In the genomic region with DNA sequence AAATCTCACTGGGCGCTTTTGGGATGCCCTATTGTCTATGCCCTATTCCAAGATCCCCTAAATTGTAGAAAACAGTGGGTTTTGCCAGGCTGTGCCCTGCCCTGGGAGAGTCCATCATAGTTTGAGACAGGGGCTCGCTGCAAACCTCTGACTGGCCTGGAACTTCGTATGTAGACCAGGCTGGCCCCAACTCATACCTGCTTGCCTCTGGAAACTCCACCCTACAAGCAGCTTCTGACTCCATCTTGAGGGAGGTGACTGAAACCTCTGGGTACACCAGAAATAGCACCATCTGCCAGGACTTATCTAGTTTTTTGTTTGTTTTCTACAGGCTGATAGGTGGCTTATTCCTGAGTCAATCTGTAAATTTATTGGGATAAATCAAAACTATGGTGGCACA, we compare ENCODE assay signal across 7 mouse cellular contexts. TPM values are rescaled to one million over a fixed set of nuclear protein-coding genes. Genes with fewer than 3 reads are reported as not detected.
DNase-seq lines count a peak whose midpoint lies in the region; ATAC-seq and TF ChIP-seq lines count a peak whose summit lies in the region.

No protein-coding gene starts in this region.

- H3K9ac ChIP-seq in forebrain, embryonic 11.5 days (ENCODE audit: low read length), result peak overlapping the region; percentile 68; the same call in 1 of the 2 replicates
- H3K9ac ChIP-seq in limb, embryonic 11.5 days (ENCODE audit: low read length), result no peak overlapping the region
- H3K9ac ChIP-seq in neural tube, embryonic 15.5 days (replicated peaks), result no peak overlapping the region

- TF ChIP-seq CTCF in lung, adult 2 months (IDR thresholded peaks at IDR 0.05; ENCODE audit: insufficient read depth, low read length), result no peak

- ATAC-seq in forebrain, embryonic 11.5 days (replicated peaks; ENCODE audit: low FRiP score), result no peak; the same call in none of the 2 replicates
- ATAC-seq in limb, embryonic 11.5 days (ENCODE audit: insufficient number of reproducible peaks, low FRiP score, low TSS enrichment, low read depth), result no peak
- ATAC-seq in neural tube, embryonic 15.5 days (ENCODE audit: low FRiP score), result 0 out of 2 replicates have a peak, but pooled peaks have one; percentile 20

- H3K9me3 ChIP-seq in forebrain, embryonic 11.5 days (ENCODE audit: control insufficient read depth, low read length), result no peaks in the 10 kb centered on the region
- H3K9me3 ChIP-seq in limb, embryonic 11.5 days (ENCODE audit: control insufficient read depth, low read length), result no peaks in the 10 kb centered on the region
- H3K9me3 ChIP-seq in neural tube, embryonic 15.5 days (replicated peaks), result no peaks in the 10 kb centered on the region

- peak overlapping the region; percentile 54 for H3K4me3 ChIP-seq in lung, adult 2 months (replicated peaks; ENCODE audit: extremely low read depth, low read depth, low read length)
- H3K4me3 ChIP-seq in forebrain, embryonic 11.5 days (ENCODE audit: low read depth, low read length), result peak overlapping the region; percentile 78; the same call in 1 of the 2 replicates
- peak overlapping the region; percentile 97; the same call in 1 of the 2 replicates for H3K4me3 ChIP-seq in limb, embryonic 11.5 days (ENCODE audit: low read depth, low read length)
- peak overlapping the region; percentile 100 for H3K4me3 ChIP-seq in neural tube, embryonic 15.5 days (replicated peaks)

- peaks cover 9% of the 10 kb centered on the region; the same call in 1 of the 2 replicates for H3K36me3 ChIP-seq in forebrain, embryonic 11.5 days (ENCODE audit: control insufficient read depth, insufficient read depth, low read length)
- H3K36me3 ChIP-seq in limb, embryonic 11.5 days (ENCODE audit: control insufficient read depth, insufficient read depth, low read length), result peaks cover 3% of the 10 kb centered on the region
- peaks cover 21% of the 10 kb centered on the region for H3K36me3 ChIP-seq in neural tube, embryonic 15.5 days

- TF ChIP-seq POLR2A in lung, adult 2 months (IDR thresholded peaks at IDR 0.05; ENCODE audit: borderline replicate concordance, extremely low read depth, low read depth, low read length), result no peak

- H3K27me3 ChIP-seq in forebrain, embryonic 11.5 days (ENCODE audit: control insufficient read depth, insufficient read depth, low read length), result no peaks in the 10 kb centered on the region
- no peaks in the 10 kb centered on the region for H3K27me3 ChIP-seq in limb, embryonic 11.5 days (ENCODE audit: control insufficient read depth, insufficient read depth, low read length)
- H3K27me3 ChIP-seq in neural tube, embryonic 15.5 days (replicated peaks), result no peaks in the 10 kb centered on the region

- no peak overlapping the region for H3K27ac ChIP-seq in forebrain, embryonic 11.5 days (ENCODE audit: low read depth, low read length)
- no peak overlapping the region for H3K27ac ChIP-seq in limb, embryonic 11.5 days (replicated peaks; ENCODE audit: low read depth, low read length)
- H3K27ac ChIP-seq in neural tube, embryonic 15.5 days (replicated peaks), result no peak overlapping the region

- no peak for DNase-seq in lung, adult 2 months
- DNase-seq in lung, adult 18-20 months, result no peak
- no peak for DNase-seq in forebrain, embryonic 11.5 days (ENCODE audit: low spot score)
- no peak for DNase-seq in limb, embryonic 11.5 days (ENCODE audit: low spot score)
- no peak for DNase-seq in kidney, adult 18-20 months
- no peak for DNase-seq in urinary bladder, postnatal 10 days (ENCODE audit: low spot score)

- peak overlapping the region; percentile 86 for H3K4me2 ChIP-seq in forebrain, embryonic 11.5 days (ENCODE audit: low read depth, low read length, severe bottlenecking)
- H3K4me2 ChIP-seq in limb, embryonic 11.5 days (ENCODE audit: low read depth, severe bottlenecking), result peak overlapping the region; percentile 65
- H3K4me2 ChIP-seq in neural tube, embryonic 15.5 days, result peak overlapping the region; percentile 97

- 86% methylated on average over 3 of the region's 3 CpGs for WGBS in lung, adult 2 months
- WGBS in forebrain, embryonic 11.5 days, result 86% methylated on average over 3 of the region's 3 CpGs
- WGBS in limb, embryonic 11.5 days, result 81% methylated on average over 3 of the region's 3 CpGs
- WGBS in neural tube, embryonic 15.5 days, result 91% methylated on average over 3 of the region's 3 CpGs

- peaks cover 5% of the 10 kb centered on the region for H3K4me1 ChIP-seq in lung, adult 2 months (ENCODE audit: control insufficient read depth, insufficient read depth, low read length)
- H3K4me1 ChIP-seq in forebrain, embryonic 11.5 days (replicated peaks; ENCODE audit: control insufficient read depth, insufficient read depth, low read length), result peaks cover 6% of the 10 kb centered on the region; the same call in 1 of the 2 replicates
- H3K4me1 ChIP-seq in limb, embryonic 11.5 days (ENCODE audit: control insufficient read depth, insufficient read depth, low read length), result 0 out of 2 replicates have a peak, but pooled peaks cover 2% of the 10 kb centered on the region
- peaks cover 19% of the 10 kb centered on the region for H3K4me1 ChIP-seq in neural tube, embryonic 15.5 days

RNA-seq across cellular contexts. Expression of gene Smn1, which starts 0.7 kb away (rescaled TPM):
- polyA plus RNA-seq in lung, adult 2 months (2012; rRNA removed), result 12.1 and 12.7 TPM in 2 replicates
- polyA plus RNA-seq in forebrain, embryonic 11.5 days (2014; fragmentation: Nextera tagmentation; extraction: Ambion mirVana), result 79.9 and 91.0 TPM in 2 replicates
- polyA plus RNA-seq in limb, embryonic 11.5 days (2014; fragmentation: Nextera tagmentation; extraction: Ambion mirVana), result 85.2 and 93.9 TPM in 2 replicates
- polyA plus RNA-seq in neural tube, embryonic 15.5 days (2015; fragmentation: Nextera tagmentation; extraction: Ambion mirVana), result 44.5 and 48.3 TPM in 2 replicates

RNA-seq across cellular contexts. Expression of gene Serf1, which starts 16.2 kb away (rescaled TPM):
- 2.8 and 5.1 TPM in 2 replicates for polyA plus RNA-seq in lung, adult 2 months (2012; rRNA removed)
- polyA plus RNA-seq in forebrain, embryonic 11.5 days (2014; fragmentation: Nextera tagmentation; extraction: Ambion mirVana), result 185 and 203 TPM in 2 replicates
- 248 and 260 TPM in 2 replicates for polyA plus RNA-seq in limb, embryonic 11.5 days (2014; fragmentation: Nextera tagmentation; extraction: Ambion mirVana)
- polyA plus RNA-seq in neural tube, embryonic 15.5 days (2015; fragmentation: Nextera tagmentation; extraction: Ambion mirVana), result 332 and 439 TPM in 2 replicates

RNA-seq across cellular contexts. Expression of gene Bdp1, which starts 20.1 kb away (rescaled TPM):
- 2.1 and 2.9 TPM in 2 replicates for polyA plus RNA-seq in lung, adult 2 months (2012; rRNA removed)
- 25.7 and 31.2 TPM in 2 replicates for polyA plus RNA-seq in forebrain, embryonic 11.5 days (2014; fragmentation: Nextera tagmentation; extraction: Ambion mirVana)
- 27.5 and 31.4 TPM in 2 replicates for polyA plus RNA-seq in limb, embryonic 11.5 days (2014; fragmentation: Nextera tagmentation; extraction: Ambion mirVana)
- 25.4 and 25.5 TPM in 2 replicates for polyA plus RNA-seq in neural tube, embryonic 15.5 days (2015; fragmentation: Nextera tagmentation; extraction: Ambion mirVana)

Comparison
In these comparisons a context has a peak if more than half of its experiments do, and no peak if none do; other contexts are left out.
1. RNA of gene Serf1, which starts 16.2 kb away (polyA plus RNA-seq): 332 to 439 TPM in neural tube, embryonic 15.5 days, 248 to 260 TPM in limb, embryonic 11.5 days and 185 to 203 TPM in forebrain, embryonic 11.5 days; 2.8 to 5.1 TPM in lung, adult 2 months; every median in the first group is over 10 times any median in the second.
2. Peak in every context shown above with its lines, with median percentiles within 50 percentile points of each other: H3K4me3 ChIP-seq and H3K4me2 ChIP-seq.